Comparison of ENCODE assay signal across 8 mouse cellular contexts in the genomic region with DNA sequence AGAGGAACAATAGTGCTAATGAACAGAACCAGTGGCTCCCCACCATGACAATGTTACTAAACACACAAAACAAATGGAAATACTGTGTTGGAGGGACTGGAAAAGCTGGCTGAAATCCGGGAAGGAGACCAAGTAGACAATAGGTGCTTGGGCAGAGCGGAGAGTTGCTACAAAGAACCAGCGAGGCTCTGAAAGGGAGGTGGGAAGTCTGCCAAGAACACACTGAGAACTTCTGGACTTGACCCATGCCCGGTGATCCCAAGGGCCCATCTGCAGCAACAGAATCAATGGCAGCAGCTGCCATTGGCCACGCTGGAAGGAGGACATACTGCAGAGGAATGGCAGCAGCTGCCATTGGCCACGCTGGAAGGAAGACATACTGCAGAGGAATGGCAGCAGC. TPM values are rescaled to one million over a fixed set of nuclear protein-coding genes. Genes with fewer than 3 reads are reported as not detected.
DNase-seq lines count a peak whose midpoint lies in the region; ATAC-seq lines count a peak whose summit lies in the region.
"Had no signal": no experiment of that assay in that cellular context is flagged by ENCODE, and none has a peak within 500 bp of the region (broad histone marks: within the 10 kb centered on the region; RNA-seq: fewer than 3 reads in every experiment).

No protein-coding gene starts in this region.

- no peak for ATAC-seq in heart, embryonic 12.5 days (ENCODE audit: insufficient number of reproducible peaks, low FRiP score)
- ATAC-seq in midbrain, embryonic 14.5 days (ENCODE audit: low FRiP score, low TSS enrichment): no peak
- no peak for ATAC-seq in midbrain, embryonic 13.5 days

- no peaks in the 10 kb centered on the region for H3K27me3 ChIP-seq in heart, embryonic 12.5 days (replicated peaks)
- H3K27me3 ChIP-seq in midbrain, embryonic 14.5 days (ENCODE audit: control insufficient read depth, insufficient read depth, low read length): no peaks in the 10 kb centered on the region
- H3K27me3 ChIP-seq in midbrain, embryonic 13.5 days: no peaks in the 10 kb centered on the region

- intact Hi-C loops in heart, postnatal 10 days (cut with DNase I): no loop called here

- peak; percentile 35 to 39 for DNase-seq in heart, postnatal 10 days
- DNase-seq in midbrain, embryonic 14.5 days: peak; percentile 64
- DNase-seq in kidney, adult 8-10 months: peak; percentile 84 to 86
- peak; percentile 8 for DNase-seq in right cerebral cortex, postnatal 4 days
- DNase-seq in urinary bladder, adult 2 months (ENCODE audit: low spot score): no peak

- H3K9me3 ChIP-seq in heart, embryonic 12.5 days (replicated peaks): no peaks in the 10 kb centered on the region
- H3K9me3 ChIP-seq in midbrain, embryonic 14.5 days (ENCODE audit: control insufficient read depth, low read length): no peaks in the 10 kb centered on the region
- H3K9me3 ChIP-seq in midbrain, embryonic 13.5 days: no peaks in the 10 kb centered on the region
- H3K9me3 ChIP-seq: G1E had no signal

- H3K36me3 ChIP-seq in heart, embryonic 12.5 days: no peaks in the 10 kb centered on the region
- H3K36me3 ChIP-seq in midbrain, embryonic 14.5 days (ENCODE audit: control insufficient read depth, insufficient read depth, low read length): no peaks in the 10 kb centered on the region
- H3K36me3 ChIP-seq in midbrain, embryonic 13.5 days: 0 out of 2 replicates have a peak, but pooled peaks cover 3% of the 10 kb centered on the region

- H3K9ac ChIP-seq in heart, embryonic 12.5 days: no peak overlapping the region
- no peak overlapping the region for H3K9ac ChIP-seq in midbrain, embryonic 14.5 days (replicated peaks; ENCODE audit: low read length)
- H3K9ac ChIP-seq in midbrain, embryonic 13.5 days (replicated peaks): no peak overlapping the region

- H3K4me2 ChIP-seq in heart, embryonic 12.5 days: no peak overlapping the region
- no peak overlapping the region for H3K4me2 ChIP-seq in midbrain, embryonic 14.5 days (ENCODE audit: low read length)
- H3K4me2 ChIP-seq in midbrain, embryonic 13.5 days (replicated peaks): no peak overlapping the region

- H3K4me1 ChIP-seq in heart, embryonic 12.5 days (replicated peaks): no peaks in the 10 kb centered on the region
- no peaks in the 10 kb centered on the region for H3K4me1 ChIP-seq in midbrain, embryonic 14.5 days (ENCODE audit: control insufficient read depth, insufficient read depth, low read length)
- no peaks in the 10 kb centered on the region for H3K4me1 ChIP-seq in midbrain, embryonic 13.5 days (replicated peaks)

- WGBS in heart, embryonic 12.5 days: 83% methylated on average over 6 of the region's 6 CpGs
- 50% methylated on average over 5 of the region's 6 CpGs for WGBS in midbrain, embryonic 14.5 days
- WGBS in midbrain, embryonic 13.5 days: 68% methylated on average over 6 of the region's 6 CpGs

- no peak overlapping the region for H3K4me3 ChIP-seq in heart, embryonic 12.5 days
- no peak overlapping the region for H3K4me3 ChIP-seq in midbrain, embryonic 14.5 days (replicated peaks; ENCODE audit: low read depth, low read length)
- H3K4me3 ChIP-seq in midbrain, embryonic 13.5 days (replicated peaks): no peak overlapping the region

- no peak overlapping the region for H3K27ac ChIP-seq in heart, embryonic 12.5 days (ENCODE audit: poor library complexity, severe bottlenecking)
- H3K27ac ChIP-seq in midbrain, embryonic 14.5 days (replicated peaks; ENCODE audit: low read depth, low read length): no peak overlapping the region
- no peak overlapping the region for H3K27ac ChIP-seq in midbrain, embryonic 13.5 days

RNA-seq across cellular contexts. Expression of gene Dhx9, which starts 18.8 kb away (rescaled TPM):
- total RNA-seq in heart, postnatal 10 days (2021): 10 to 100 TPM; 79.7 to 88.1 TPM
- polyA plus RNA-seq in heart, embryonic 12.5 days (2016; fragmentation: Nextera tagmentation; extraction: Ambion mirVana): 24.7 TPM in 2 replicates
- 36.8 and 43.2 TPM in 2 replicates for polyA plus RNA-seq in midbrain, embryonic 14.5 days (2014; fragmentation: Nextera tagmentation; extraction: Ambion mirVana)
- polyA plus RNA-seq in midbrain, embryonic 13.5 days (2015; fragmentation: Nextera tagmentation; extraction: Ambion mirVana): 51.6 and 53.7 TPM in 2 replicates
- polyA plus RNA-seq in urinary bladder, adult 2 months (2012; rRNA removed): 46.6 and 51.1 TPM in 2 replicates

RNA-seq across cellular contexts. Expression of gene Npl, which starts 43.6 kb away (rescaled TPM):
- total RNA-seq in heart, postnatal 10 days (2021): 1 to 10 TPM; 2.4 to 2.6 TPM
- polyA plus RNA-seq in heart, embryonic 12.5 days (2016; fragmentation: Nextera tagmentation; extraction: Ambion mirVana): 6.6 and 7.4 TPM in 2 replicates
- polyA plus RNA-seq in midbrain, embryonic 14.5 days (2014; fragmentation: Nextera tagmentation; extraction: Ambion mirVana): 12.4 and 13.4 TPM in 2 replicates
- 10.0 and 12.2 TPM in 2 replicates for polyA plus RNA-seq in midbrain, embryonic 13.5 days (2015; fragmentation: Nextera tagmentation; extraction: Ambion mirVana)
- 1.8 and 2.1 TPM in 2 replicates for polyA plus RNA-seq in urinary bladder, adult 2 months (2012; rRNA removed)
